Mouse (Mus musculus): ENCODE results near the gene Nup50. TPM values are rescaled to one million over a fixed set of nuclear protein-coding genes. Genes with fewer than 3 reads are reported as not detected.

The Nup50 gene
- polyA plus RNA-seq, 1 experiment, result 7.1 TPM

DNA sequence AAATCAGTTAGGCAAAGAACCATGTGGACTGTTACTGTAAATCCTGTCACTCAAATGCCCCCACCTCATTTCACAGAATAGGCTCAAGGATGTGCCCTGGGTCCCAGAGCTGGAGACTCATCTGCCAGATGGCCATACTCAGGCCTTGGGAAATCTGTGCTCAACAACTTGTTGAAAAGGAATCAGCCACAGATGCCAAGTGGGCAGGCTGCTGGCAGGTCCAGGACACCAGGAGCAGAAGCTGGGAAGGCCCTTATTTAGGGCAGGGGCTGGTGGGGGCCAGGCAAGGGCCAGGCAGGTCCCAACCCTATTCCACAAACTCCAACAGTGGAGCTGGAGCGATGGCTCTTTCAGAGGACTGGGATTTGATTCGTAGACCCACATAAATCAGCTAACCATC lies 39.3 kb downstream of the Nup50 start:
- Histone ChIP-seq H3K4me3 (ENCODE audit: extremely low read depth, insufficient read depth, insufficient read length) (no peak overlapping the region), H3K36me3 (ENCODE audit: control insufficient read depth, insufficient read depth, low read length) (peaks cover 10% of the 10 kb centered on the region), H3K4me1 (ENCODE audit: control insufficient read depth, insufficient read depth, insufficient read length) (peaks cover 4% of the 10 kb centered on the region; the same call in 1 of the 2 replicates), H3K27ac (ENCODE audit: insufficient read depth, low read length) (no peak overlapping the region), H3K27me3 (ENCODE audit: control insufficient read depth, insufficient read depth, low read length) (no peaks in the 10 kb centered on the region)
- no peak for DNase-seq (ENCODE audit: low read depth in 1 of 2, low spot score in 2 of 2)
- WGBS, result 92% methylated on average over 2 of the region's 2 CpGs
- TF ChIP-seq POLR2A (IDR thresholded peaks at IDR 0.05; ENCODE audit: low read depth, low read length), result no peak
- no peak for TF ChIP-seq CTCF (IDR thresholded peaks at IDR 0.05; ENCODE audit: extremely low read depth, insufficient read depth, insufficient read length, insufficient replicate concordance)

DNA sequence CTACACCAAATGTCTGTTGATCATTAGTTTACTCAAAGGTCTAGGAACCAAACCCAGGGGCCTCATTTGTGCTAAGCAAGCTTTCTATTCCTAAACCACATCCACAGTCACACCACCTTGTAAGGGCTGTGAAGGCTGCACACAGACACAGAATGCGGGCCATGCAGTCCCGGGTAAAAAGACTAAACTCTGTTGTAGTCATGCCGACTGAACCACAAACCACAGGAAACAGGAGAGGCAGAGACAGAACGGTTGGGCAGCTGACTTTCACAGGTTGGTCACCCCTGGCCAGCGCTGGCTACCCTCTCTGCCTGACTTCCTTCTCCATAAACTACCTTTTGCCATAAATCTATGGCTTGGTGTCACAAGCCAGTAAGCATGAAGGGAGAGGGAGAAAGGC lies 41.6 kb downstream of the Nup50 start:
- Histone ChIP-seq H3K36me3 (ENCODE audit: control insufficient read depth, insufficient read depth, low read length) (peaks cover 7% of the 10 kb centered on the region), H3K27ac (ENCODE audit: insufficient read depth, low read length) (no peak overlapping the region), H3K27me3 (ENCODE audit: control insufficient read depth, insufficient read depth, low read length) (no peaks in the 10 kb centered on the region), H3K4me3 (ENCODE audit: extremely low read depth, insufficient read depth, insufficient read length) (no peak overlapping the region), H3K4me1 (ENCODE audit: control insufficient read depth, insufficient read depth, insufficient read length) (peaks cover 12% of the 10 kb centered on the region; the same call in 1 of the 2 replicates)
- WGBS, result 7% methylated on average over 5 of the region's 5 CpGs
- DNase-seq (ENCODE audit: low read depth in 1 of 2, low spot score in 2 of 2), result no peak
- TF ChIP-seq CTCF (IDR thresholded peaks at IDR 0.05; ENCODE audit: extremely low read depth, insufficient read depth, insufficient read length, insufficient replicate concordance) (no peak), POLR2A (IDR thresholded peaks at IDR 0.05; ENCODE audit: low read depth, low read length) (no peak)

DNA sequence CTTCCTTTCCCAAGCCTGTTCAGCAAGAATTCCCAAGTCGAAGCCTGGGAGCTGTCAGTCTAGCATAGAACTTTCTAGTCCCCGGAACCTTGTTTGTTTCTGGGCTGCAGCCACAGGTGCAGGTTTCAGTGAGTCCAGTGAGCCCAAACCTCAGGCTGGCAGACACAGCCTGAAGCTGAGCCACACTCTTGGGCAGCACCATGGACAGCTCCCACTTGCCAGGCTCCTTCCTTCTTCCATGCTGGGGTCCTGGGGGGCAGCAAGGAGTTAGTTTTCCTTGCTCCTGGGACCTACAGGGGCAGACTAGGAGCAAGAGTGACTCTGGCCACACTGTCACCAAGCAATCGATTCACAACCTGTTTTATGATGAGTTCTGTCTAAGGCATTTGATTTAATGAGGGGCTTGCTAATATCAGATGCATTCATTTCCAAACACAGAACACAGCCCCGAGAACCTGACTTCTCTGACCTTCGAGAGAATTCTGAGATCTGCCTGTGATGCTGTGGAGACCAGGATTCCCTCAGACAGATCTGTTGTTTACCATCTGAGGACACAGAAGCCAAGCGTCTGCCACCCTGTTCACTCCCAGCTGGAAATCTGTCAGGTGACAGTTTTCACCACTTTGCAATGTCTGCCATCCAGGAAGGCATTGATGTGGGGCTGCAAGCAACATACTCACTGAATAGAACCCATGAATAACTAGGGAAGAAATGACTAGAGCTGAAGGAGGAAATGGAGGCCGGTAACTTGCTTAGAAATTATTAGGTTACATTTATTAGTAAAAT lies 42.6 kb downstream of the Nup50 start:
- TF ChIP-seq CTCF (IDR thresholded peaks at IDR 0.05; ENCODE audit: extremely low read depth, insufficient read depth, insufficient read length, insufficient replicate concordance) (no peak), POLR2A (IDR thresholded peaks at IDR 0.05; ENCODE audit: low read depth, low read length) (no peak)
- Histone ChIP-seq H3K4me1 (ENCODE audit: control insufficient read depth, insufficient read depth, insufficient read length) (peaks cover 12% of the 10 kb centered on the region; the same call in 1 of the 2 replicates), H3K4me3 (ENCODE audit: extremely low read depth, insufficient read depth, insufficient read length) (no peak overlapping the region), H3K27me3 (ENCODE audit: control insufficient read depth, insufficient read depth, low read length) (no peaks in the 10 kb centered on the region), H3K36me3 (ENCODE audit: control insufficient read depth, insufficient read depth, low read length) (no peaks in the 10 kb centered on the region; the same call in 1 of the 2 replicates), H3K27ac (ENCODE audit: insufficient read depth, low read length) (no peak overlapping the region)
- 64% methylated on average over 7 of the region's 7 CpGs for WGBS
- peak in 1 of 2 experiments; percentile 54 for DNase-seq (ENCODE audit: low read depth in 1 of 2, low spot score in 2 of 2)

DNA sequence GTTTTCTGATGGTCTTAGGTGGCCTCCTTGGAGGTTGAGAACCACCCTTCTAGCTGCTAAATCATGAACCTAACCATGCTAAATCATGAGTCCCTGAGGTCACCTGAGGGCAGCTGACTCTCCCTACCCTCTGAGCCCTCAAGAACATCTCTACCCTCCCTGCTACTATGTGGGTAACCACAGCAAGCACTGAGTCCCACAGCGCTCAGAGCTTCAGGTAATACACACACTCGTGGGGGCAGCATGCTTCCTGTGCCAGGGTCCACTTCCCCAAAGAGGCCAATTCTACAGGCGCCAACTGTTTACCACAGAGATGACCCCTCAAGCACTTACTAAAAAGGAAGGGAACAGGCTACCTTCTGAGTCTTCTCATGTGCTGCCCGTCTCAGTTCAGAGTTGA lies 45.3 kb downstream of the Nup50 start:
- H3K27ac ChIP-seq (ENCODE audit: insufficient read depth, low read length), result no peak overlapping the region
- no peak for TF ChIP-seq CTCF (IDR thresholded peaks at IDR 0.05; ENCODE audit: extremely low read depth, insufficient read depth, insufficient read length, insufficient replicate concordance)
- TF ChIP-seq POLR2A (IDR thresholded peaks at IDR 0.05; ENCODE audit: low read depth, low read length), result no peak
- H3K27me3 ChIP-seq (ENCODE audit: control insufficient read depth, insufficient read depth, low read length), result no peaks in the 10 kb centered on the region
- H3K36me3 ChIP-seq (ENCODE audit: control insufficient read depth, insufficient read depth, low read length), result 0 out of 2 replicates have a peak, but pooled peaks cover 1% of the 10 kb centered on the region
- H3K4me1 ChIP-seq (ENCODE audit: control insufficient read depth, insufficient read depth, insufficient read length), result peaks cover 12% of the 10 kb centered on the region; the same call in 1 of the 2 replicates
- peak in 1 of 2 experiments; percentile 21 for DNase-seq (ENCODE audit: low read depth in 1 of 2, low spot score in 2 of 2)
- H3K4me3 ChIP-seq (ENCODE audit: extremely low read depth, insufficient read depth, insufficient read length), result no peak overlapping the region
- WGBS, result 10% methylated on average over 4 of the region's 4 CpGs

DNA sequence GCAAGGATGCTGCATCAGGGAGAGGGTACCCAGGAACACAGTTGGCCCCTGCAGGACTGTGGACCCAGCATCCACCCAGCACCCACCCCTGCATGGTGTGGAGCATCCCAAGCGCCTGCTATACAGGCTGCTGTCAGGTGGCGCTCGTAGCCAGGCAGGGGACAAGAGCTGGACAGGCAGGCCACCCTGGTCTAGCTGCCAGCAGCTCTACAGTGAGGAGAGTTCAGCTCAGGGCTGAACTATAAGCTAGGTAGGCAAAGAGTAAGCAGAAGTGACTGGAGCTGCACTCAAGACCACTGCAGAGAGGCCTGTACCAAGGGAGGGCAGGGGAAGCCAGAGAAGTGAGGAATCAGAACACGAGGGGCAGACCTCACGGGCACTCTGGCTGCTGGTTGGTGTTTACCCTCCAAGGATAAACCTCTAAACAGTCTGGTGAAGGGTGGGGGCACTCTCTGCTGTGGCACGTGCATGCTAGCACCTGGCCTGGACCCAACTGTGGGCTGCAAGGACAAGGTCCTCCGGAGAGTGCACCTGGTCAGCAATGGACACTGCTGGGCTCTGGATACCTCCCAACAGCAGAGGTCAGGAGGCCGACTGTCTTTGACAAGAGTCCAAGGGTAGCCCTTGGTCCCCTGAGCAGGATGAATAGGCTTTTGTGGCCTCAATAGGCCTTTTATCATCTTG lies 49.8 kb downstream of the Nup50 start:
- TF ChIP-seq CTCF (IDR thresholded peaks at IDR 0.05; ENCODE audit: extremely low read depth, insufficient read depth, insufficient read length, insufficient replicate concordance), result no peak
- no peak for TF ChIP-seq POLR2A (IDR thresholded peaks at IDR 0.05; ENCODE audit: low read depth, low read length)
- DNase-seq (ENCODE audit: low read depth in 1 of 2, low spot score in 2 of 2), result no peak
- no peak overlapping the region for H3K27ac ChIP-seq (ENCODE audit: insufficient read depth, low read length)

DNA sequence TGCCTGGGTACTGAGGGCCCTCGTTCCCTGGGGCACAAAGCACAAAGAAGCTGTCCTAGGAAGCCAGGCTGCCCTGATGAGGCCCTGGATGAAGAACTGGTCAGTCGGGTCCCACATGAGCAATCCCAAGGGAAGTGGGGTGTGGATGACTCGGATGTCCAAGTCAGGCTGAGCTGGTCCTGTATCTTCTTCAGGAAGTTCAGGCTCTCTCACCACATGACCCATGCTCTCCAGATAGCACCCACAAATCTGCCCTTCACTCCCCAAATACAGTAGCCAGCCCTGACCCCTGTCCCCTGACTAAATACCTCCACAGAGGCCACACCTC lies 50.3 kb downstream of the Nup50 start:
- WGBS, result 90% methylated on average over 3 of the region's 3 CpGs
- no peak overlapping the region for H3K4me3 ChIP-seq (ENCODE audit: extremely low read depth, insufficient read depth, insufficient read length)
- H3K36me3 ChIP-seq (ENCODE audit: control insufficient read depth, insufficient read depth, low read length), result 0 out of 2 replicates have a peak, but pooled peaks cover 1% of the 10 kb centered on the region
- peaks cover 16% of the 10 kb centered on the region; the same call in 1 of the 2 replicates for H3K4me1 ChIP-seq (ENCODE audit: control insufficient read depth, insufficient read depth, insufficient read length)
- DNase-seq (ENCODE audit: low read depth in 1 of 2, low spot score in 2 of 2), result no peak
- no peak overlapping the region for H3K27ac ChIP-seq (ENCODE audit: insufficient read depth, low read length)
- no peak for TF ChIP-seq POLR2A (IDR thresholded peaks at IDR 0.05; ENCODE audit: low read depth, low read length)
- TF ChIP-seq CTCF (IDR thresholded peaks at IDR 0.05; ENCODE audit: extremely low read depth, insufficient read depth, insufficient read length, insufficient replicate concordance), result no peak
- no peaks in the 10 kb centered on the region for H3K27me3 ChIP-seq (ENCODE audit: control insufficient read depth, insufficient read depth, low read length)

More for the DNA sequence above, 49.8 kb downstream of the Nup50 start:
- Histone ChIP-seq H3K36me3 (ENCODE audit: control insufficient read depth, insufficient read depth, low read length) (0 out of 2 replicates have a peak, but pooled peaks cover 1% of the 10 kb centered on the region), H3K4me3 (ENCODE audit: extremely low read depth, insufficient read depth, insufficient read length) (no peak overlapping the region), H3K4me1 (ENCODE audit: control insufficient read depth, insufficient read depth, insufficient read length) (peaks cover 18% of the 10 kb centered on the region; the same call in 1 of the 2 replicates), H3K27me3 (ENCODE audit: control insufficient read depth, insufficient read depth, low read length) (no peaks in the 10 kb centered on the region)
- 87% methylated on average over 8 of the region's 8 CpGs for WGBS

All from spleen, adult 2 months (tissue).